Mouse (Mus musculus) thymus, postnatal 14 days (tissue): ENCODE measurements around the gene Mvb12b.
A peak's percentile ranks its signal among the peaks of the same experiment; 100 is the strongest.

Experiments
- DNase-seq: peaks from one replicate; pipeline ENCODE4 v3.0.0; 2021

The Mvb12b gene

DNA sequence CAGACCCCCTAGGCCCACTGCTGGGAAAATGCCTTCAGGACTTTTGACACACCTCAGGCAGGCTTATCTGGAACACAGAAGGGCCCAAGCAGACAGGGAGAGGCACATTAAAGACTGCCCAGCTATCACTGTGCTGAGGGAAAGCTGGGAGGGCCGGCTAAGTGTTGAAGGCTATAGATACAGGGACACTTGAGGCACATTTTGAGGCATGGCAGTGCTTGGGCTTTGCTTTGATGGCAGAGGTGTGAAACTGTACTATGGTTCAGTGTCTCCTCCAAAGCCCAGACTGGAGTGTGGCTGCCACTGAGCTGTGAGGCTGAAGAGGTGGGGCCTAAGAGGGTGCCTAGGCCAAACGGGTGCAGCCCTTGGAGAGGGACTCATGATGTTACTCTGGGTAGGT, 44.1 kb downstream of the Mvb12b start:
- DNase-seq = no peak

DNA sequence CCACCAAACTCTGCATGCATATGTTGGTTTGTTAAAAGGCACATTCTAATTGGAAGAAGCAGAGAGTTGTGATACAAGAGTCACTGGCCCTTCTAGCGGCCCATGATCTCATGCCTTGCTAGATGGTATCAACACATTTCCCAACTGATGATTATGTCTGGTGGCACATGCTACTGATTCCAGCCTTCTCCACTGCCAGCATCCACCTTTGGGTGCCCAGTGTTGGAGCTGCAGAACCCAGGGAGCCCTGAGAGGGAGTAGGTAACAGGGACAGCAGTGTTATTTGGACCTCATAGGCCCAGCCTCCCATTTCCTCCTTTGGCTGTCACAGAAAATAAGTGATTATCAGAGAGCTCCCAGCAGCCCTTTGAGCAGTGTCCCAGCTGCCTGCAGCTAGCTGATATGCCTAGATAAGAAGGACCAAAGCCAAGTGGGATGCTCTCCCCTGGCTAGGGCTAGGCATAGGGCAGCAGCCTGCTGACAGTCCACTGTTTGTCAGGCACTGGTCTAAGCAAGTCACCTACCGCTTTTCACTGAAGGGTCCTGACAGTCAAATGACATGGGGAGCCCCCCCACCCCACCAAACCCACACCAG, 44.7 kb downstream of the Mvb12b start:
- no peak for DNase-seq

GRCm38 (mm10) chr2:33841980-33842379, 45.8 kb downstream of the Mvb12b start:
- DNase-seq = no peak

DNA sequence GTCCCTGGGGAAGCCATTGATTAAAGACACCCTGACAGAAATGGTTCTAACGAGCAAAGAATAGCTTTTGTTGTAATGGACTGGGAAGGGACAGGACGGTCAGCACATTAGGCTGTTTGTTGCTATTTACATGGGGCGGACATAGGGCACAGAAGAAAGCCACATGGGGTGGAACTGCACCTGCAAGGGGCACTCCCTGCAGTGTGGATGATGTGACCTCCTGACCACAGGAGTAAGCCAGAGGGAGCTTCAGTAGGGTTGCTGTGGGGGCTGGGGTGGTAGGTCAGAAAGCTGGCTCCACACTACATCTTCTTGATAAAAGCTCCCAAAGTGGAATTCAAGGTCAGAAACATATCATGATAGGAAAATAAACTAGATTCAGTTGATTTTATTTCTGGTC, 47.3 kb downstream of the Mvb12b start:
- no peak for DNase-seq

DNA sequence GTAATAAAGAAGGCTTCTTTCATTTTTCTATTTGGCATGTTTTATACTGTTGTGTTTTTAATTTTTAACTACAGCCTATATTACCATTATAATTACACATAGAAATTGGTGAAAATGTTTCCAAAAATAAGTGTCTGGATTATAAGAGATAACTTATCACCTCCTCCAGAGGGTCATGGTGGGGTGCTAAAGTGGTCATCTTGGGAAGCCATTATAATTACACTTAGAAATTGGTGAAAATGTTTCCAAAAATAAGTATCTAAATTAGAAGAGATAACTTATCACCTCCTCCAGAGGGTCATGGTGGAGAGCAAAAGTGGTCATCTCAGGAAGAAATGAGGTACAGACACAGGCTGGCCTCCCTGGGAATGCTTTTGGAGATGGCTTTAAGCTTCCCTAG, 48.5 kb downstream of the Mvb12b start:
- no peak for DNase-seq

DNA sequence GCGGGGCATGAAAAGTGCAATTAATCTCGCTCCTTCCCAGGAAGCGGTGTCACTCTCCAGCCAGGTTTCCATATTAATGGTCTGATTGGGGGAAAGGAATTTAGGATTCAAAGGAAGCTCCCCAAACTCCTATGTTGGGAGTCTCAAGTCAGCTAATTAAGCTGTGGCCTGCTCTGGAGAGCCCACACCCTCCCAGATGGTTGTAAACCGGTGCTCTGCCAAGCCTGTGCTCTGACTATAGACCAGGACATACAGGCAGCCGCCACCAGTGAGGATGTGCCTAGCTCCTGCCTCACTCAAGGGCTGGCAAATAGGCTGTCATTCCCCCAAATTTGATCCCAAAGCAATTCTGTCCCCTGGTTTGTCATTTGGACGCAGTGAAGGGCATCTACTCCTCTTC, 50.4 kb downstream of the Mvb12b start:
- DNase-seq = no peak

DNA sequence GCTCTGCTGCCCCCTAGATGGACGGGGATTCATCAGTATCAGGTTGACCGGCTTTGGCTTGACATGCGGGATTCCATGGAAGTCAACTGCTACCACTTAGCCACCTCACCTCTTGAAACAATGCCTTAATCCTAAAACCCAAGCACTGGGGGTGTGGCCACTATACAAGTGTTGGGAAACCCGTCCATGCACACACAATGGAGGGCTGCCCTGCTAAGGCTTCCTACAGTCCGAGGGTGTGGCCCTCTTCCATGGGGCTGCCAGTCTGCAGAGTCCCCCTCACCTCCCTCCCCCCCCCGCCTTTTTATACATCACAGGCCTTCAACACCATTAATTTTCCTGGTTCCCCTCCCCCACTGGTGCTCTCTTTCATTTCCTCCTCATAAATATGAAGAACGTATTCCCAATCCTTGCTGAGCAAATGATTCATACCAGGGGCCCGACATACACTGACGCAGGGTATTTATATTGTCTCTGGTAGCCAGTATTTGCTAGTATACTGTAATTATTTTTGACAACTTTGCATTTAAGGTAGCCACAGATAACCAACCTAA, 51.0 kb downstream of the Mvb12b start:
- DNase-seq = no peak

DNA sequence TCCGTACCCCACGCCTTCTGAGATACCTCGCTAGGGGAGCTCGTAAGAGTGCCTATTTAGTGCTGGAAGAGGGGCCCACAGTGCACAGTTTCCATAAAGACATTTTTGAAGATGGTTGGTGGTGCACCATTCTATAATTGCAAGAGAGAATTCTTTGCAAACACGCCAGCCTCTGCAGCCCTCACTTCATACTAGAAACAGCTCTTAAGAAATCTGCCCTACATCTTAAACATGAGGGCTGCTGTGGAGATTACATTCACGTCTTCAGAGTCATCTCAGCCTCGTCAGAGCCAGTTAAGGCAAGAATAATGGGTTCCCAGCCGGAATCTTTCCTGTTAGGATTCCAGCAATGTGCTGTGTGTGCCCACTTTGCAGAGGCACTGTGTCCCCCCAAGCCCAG, 52.7 kb downstream of the Mvb12b start:
- DNase-seq = no peak

- no peak for DNase-seq
Observed at GRCm38 (mm10) chr2:33833902-33834301, 53.8 kb downstream of the Mvb12b start.

DNA sequence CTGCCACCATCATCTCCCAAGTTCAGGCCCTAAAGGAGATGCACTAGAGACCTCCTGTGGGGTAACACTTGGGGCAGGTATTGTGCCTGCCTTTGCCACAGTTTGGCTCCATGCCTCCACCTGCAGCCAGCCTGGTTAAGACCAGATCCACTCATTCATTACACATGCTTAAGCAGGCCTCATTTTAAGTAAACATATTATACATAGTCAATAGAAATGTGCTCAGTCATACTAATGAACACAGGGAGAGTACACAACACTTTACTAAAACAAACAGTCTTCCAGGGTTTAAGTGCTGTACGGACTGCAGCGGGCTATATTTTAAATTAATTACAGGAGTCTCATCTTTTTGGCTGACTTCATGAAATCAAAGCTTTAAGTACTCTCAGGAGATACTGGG, 57.9 kb downstream of the Mvb12b start:
- DNase-seq = no peak

GRCm38 (mm10) chr2:33826777-33827176, 61.0 kb downstream of the Mvb12b start:
- DNase-seq = peak; percentile 12

DNA sequence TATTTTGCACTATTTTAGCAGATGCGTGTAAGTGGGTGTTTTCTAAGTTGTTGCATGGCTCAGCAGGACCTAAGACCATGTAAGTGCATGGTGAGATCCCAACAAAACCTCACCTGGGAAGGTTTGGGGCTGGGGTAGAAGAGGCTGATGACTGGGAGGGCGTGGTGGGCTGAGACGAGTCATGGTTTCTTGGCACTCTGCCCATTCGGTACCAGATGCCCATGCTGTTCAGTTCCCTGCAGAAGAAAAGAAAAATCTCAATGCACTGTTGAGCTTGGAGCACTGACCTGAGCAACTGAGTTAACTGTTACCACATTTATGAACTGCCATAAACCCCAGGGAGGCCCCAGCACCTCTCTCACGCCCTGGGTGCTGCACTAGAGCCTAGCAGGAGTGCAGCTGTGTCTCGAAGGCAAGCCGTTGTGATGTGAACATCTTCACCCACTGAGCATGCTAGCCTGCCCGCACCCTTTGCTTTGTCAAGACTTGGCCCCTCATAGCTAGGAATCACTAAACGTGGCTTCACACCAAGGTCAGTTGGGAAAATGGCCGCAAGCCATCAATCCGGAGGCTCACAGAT, 62.7 kb downstream of the Mvb12b start:
- DNase-seq = peak; percentile 62

DNA sequence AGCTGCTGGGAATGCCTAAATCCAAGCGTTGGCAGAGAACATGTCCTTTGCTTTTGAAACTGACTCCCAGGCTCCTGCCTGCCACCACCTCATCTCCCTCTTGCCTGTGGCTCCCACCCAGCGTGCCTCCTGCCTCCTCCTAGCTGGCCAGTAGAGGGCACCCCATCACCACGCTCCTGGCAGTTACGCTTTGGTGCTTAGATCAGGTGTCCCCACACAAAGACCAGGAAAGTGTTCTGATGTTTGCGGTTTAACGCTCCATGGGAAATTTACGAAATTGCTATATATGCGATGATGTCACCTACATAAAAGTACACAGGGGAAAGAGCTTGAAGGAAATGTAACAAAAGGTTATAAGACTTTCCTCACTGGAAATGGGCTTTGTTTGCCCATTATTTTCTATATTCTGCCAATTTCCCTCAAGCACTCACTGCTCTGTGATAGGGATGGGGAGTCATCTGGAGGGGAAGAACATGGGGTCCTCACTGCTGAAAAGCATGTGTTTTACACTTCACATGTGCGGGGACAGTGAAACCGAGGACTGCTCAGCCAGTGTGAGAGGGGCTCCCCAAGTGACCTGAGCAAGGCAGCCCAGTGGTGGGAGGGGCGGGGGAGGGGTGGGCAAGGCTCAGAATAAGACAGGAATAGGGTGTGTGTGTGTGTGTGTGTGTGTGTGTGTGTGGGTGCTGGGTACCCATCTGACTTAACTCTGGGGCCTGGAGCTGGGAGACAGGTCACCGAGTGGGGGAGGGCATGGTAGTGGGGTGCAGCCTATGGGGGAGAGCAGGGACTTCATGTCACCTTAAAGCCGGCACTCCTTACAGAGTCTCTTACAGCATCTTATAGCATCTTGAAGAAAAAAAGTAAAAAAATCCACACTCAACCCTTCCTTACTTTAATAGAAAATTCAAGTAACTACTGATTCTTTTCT, 65.8 kb downstream of the Mvb12b start:
- DNase-seq = peak; percentile 96

GRCm38 (mm10) chr2:33820450-33820849, 67.3 kb downstream of the Mvb12b start:
- no peak for DNase-seq

GRCm38 (mm10) chr2:33820037-33820436, 67.7 kb downstream of the Mvb12b start:
- DNase-seq = no peak

GRCm38 (mm10) chr2:33818385-33818784, 69.4 kb downstream of the Mvb12b start:
- peak; percentile 81 for DNase-seq

DNA sequence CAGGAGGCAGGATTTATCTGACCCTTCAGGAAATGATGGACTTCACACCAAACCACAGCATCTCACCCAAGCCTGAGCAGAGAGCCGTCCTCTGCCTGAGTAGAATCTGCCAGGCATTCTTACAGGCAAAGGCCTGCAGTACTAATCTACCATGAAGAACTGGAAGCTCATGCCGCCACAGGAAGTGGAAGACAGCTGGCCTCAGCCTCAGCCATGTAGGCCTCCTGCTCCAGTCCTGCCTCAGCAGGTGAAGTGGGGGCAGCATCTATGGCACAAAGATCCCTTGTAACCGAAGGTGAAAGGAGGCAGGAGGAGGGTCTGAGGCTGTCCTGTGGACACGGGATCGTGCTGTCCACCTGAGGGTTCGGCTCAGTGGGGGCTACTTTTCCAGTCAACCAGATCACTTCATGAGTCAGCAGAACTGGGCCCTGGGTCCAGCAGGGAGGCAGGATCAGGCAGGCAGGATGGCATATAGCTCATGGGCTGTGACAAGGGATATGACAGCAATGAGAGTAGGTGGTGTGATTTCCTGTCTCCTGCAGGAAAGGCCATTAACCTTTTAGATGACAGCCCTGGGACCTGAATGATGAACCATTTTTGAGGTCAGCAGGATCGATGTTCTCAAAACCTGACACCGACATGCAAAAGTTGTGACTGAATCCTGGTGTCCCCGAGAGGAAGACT, 69.9 kb downstream of the Mvb12b start:
- DNase-seq = peak; percentile 75

GRCm38 (mm10) chr2:33817080-33817479, 70.7 kb downstream of the Mvb12b start:
- DNase-seq = peak; percentile 92

DNA sequence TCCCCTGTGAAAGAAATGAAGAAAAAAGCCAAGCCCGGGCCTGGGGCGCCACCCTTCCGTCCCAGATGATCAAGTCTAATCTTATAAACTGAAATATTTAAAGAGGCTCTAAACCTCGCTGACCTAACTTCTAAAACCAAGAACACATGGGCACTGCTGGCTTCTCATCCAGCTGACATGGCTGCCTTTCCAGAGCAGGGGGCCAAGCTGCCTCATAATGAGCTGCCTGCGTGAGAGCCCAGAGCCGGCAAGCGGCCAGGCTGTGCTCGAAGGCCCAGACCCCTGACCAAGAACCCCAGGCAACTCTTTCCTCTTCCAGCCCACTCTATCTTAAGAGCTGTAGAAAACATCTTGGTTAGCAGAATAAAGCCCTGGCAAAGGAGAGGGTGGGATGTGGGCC, 73.2 kb downstream of the Mvb12b start:
- no peak for DNase-seq

DNA sequence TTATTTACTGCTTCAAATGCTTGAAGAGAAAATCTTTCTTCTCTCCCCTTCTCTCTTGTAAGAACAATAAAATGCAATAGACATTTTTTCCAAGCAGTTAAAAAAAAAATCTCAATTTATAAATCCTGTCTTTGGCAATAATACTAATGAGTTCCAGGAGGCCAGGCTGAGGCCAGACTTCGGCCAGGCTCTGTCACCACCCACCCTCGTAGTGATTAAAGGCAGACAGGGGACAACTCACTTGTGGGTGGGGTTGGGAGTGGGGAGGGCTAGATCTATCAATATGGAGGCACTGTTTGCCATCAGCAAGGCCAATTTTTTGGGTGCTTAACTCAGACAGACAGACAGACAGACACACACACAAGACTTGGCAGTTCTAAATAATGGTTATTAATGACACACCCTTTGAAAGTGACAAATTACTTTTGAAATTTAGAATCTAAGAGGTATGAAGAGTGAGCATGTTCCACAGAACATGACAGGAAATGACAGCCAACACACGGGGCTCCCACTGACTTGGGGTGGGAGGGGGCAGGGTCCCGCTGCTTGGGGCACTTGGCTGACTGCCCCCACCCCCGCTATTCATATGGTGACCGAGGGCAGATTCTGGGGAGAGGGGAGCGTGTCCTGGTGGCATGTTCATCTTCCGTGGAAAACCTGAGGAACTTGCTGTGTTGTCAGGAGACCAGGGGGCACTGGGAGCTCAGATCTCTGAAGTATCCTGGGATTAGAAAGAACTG, 74.1 kb downstream of the Mvb12b start:
- peak; percentile 60 for DNase-seq

GRCm38 (mm10) chr2:33812980-33813379, 74.8 kb downstream of the Mvb12b start:
- no peak for DNase-seq

DNA sequence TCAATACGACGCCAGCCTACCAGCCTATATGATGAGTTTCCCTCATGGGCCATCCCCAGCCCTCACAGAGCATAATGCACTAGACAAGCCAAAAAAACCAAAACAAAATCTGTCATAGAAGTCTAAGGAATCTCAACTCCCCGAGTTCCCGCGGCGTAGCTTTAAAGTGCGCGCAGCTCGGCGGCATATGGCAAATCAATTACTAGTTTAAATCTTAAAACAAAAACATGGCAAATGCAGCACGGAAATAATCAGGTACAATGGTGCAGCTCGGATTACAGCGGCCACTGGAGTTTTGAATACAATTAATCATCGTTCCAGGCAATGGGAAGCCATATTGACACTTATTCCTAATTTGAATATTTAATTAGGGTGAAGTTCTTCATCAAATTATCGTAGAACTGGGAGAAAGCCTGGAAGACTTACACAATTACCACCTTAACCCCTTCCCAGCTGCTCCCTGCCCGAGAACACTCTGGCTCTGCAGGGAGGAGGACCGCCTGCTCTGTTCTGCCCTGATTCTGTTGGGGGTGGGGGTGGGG, 76.3 kb downstream of the Mvb12b start:
- no peak for DNase-seq
